Mouse (Mus musculus) left cerebral cortex, adult 8-10 months (tissue): ENCODE measurements around the gene Gpa33. TPM values are rescaled to one million over a fixed set of nuclear protein-coding genes. Genes with fewer than 3 reads are reported as not detected.

ENCODE experiments used
- DNase-seq, 2 experiments: peaks; one replicate each; pipeline ENCODE4 v3.0.0; 2022; ENCODE audit warnings: low spot score in 2 of 2
- total RNA-seq, 4 experiments: library from RNA; stranded (reverse); gene quantifications; 2 replicates each; pipeline ENCODE4 v1.2.4; 2022

The Gpa33 gene
- total RNA-seq, result not detected

DNA sequence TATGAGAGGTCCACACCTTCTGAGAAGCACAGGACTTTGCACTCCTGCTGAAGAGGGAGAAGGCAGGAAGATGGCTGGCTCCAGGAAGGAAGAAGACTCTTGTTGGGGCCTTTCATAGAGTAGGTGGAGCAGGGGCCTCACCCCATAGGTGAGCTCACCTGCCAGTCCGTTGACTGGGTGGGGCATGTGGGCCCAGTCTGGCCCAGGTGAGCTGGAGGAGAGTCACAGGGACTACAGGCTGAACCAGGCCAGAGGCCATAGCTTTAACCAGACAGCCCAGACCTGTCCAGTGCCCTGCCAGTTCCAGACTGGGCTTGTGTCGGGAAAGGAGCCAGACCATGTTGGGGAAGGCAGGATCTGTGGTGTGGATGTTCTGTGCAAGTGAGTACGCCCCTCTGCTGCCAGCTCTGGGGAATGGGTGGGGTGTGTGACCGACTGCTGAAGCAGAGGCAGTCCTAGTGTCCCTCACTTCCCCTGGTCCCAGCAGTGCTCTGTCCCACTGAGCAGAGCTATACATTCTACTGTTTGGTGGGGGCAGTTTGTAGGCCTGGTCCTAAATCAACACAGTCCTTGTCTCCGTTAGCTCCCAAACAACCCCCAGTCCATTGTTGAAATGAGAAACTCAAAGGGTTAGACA is at the start of gene Gpa33:
Gene Gpa33 (plus strand): TSS at position 15 of the 637 bp plus-strand sequence.
- DNase-seq, result no peak

- no peak for DNase-seq
Observed at GRCm38 (mm10) chr1:166088446-166089170, 41.4 kb upstream of the Gpa33 start.

DNA sequence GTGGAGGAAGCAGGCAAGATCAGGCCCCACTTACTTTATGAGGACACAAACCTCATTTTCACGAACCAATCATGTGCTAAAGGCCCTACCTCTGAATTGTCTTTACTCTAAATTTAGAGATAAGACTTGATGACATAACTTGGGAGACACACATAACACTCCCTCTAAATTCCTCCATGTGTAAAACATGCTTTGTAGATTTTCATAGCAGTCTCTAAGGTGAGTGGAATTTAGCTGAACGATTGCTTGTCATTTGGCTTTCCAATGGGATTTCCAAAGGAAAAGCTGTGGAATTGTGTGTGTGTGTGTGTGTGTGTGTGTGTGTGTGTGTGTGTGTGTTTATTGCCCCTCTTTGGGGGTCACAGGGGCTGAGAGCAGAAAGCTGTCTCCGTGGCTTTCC is 40.7 kb upstream of the Gpa33 start:
- DNase-seq, result no peak

DNA sequence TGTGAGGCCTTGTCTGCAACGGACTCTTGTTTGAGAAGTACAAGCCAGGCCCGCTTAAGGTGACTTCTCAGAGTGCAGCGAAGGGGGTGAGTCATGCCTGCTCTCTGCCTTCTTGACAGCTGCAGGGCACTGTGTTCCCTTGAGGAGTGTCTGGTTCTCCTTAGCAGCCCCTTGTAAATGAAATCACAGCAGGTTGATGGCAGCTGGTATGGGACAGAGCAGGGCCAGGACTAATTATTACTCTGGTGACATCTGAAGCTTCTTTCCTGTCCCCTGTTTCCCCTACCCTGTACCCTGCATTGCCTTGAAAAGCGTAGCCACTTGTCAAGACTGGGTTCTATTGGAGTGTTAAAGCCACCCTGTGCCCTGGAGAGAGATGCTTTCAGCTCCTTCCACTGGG is 40.3 kb upstream of the Gpa33 start:
- DNase-seq, result no peak

DNA sequence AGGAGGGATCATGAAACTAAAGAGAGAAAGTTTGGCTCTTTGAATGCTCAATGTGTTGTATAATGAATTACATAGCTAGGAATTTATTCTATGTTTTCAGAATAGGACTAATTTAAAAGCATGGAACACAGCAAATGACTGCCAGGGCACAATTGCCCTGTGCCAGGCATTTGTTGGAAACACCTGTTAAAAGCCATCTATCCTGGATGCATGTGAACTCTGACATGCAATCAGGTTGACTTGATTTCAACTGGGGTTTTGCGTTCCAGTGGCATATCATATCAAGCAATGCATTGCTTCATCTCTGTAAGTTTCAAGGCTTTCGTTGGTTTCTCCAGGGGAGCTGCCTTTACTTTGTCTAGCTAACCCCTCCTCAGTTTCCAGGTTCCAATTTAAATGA is 39.7 kb upstream of the Gpa33 start:
- DNase-seq, result no peak

GRCm38 (mm10) chr1:166094462-166094861 is 35.6 kb upstream of the Gpa33 start:
- no peak for DNase-seq

DNA sequence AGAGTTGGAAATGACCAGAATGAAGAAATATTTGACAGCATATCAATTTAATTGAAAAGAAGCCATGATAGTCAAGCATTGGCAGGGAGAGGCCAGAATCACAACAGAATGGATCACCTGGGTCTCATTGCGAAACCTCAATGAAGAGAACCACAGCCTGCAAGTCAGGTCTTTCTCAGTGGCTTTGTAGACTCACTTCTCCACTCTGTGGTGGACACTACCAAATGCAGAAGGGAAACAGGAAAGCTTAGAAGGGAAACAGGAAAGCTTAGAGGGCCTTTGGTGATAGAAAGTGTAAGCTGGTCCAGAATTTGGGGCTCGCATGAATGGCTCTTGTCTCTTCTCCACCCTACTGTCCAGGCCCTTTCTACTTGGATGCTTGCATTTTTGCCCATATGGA is 31.9 kb upstream of the Gpa33 start:
- DNase-seq, result no peak

DNA sequence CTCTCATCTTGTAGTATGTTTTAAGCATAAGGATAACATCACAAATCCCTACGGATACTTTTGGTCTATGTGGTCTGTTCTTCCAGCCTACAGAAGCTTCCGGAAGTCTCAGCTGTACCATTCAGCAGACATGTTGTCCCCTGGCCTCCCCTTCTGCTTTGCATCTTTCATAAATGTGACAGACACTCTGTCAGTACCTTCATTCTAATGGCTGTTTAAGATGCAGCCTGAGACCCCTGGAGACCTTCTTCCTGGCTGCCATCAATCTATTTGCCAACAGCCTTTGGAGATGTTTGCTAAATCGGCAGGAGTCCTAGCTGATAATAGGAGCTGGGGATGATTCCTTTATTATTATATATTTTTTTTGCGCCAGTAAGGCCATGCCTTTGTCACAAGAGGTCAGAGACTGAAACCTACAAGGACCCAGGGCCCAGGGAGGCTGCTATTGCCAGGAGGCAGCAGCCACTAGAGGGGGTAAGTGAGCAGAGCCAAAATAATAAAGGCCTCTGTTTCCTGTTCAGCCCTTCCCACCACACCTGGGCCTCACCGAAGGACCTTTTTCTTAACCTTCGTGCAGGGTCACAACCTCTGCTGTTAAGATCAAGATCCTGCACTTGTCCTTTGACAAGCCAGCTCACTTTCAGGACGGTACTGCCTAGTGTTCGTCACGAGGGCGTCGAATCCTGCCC is 27.0 kb upstream of the Gpa33 start:
- DNase-seq, result no peak

DNA sequence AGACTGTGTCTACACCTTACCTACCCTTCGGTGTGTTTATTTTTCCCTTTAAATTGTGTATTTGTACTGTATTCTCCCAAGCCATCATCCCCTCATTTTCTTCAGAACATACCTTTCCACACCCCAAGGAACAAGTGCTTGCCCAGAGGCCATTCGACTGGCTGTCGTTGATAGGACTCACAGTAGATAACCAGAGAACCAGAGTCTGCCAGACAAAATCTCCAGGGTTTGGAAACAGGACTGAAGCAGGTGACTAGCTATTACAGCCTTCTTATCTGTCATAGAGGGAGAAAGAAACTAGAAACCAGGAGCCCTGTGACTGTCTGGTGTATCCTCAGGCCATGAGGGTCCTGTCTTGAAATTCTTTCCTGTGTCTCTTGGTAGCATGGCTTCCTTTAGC is 25.2 kb upstream of the Gpa33 start:
- no peak for DNase-seq

GRCm38 (mm10) chr1:166105464-166105863 is 24.6 kb upstream of the Gpa33 start:
- no peak for DNase-seq

- no peak for DNase-seq
Observed at GRCm38 (mm10) chr1:166114986-166115385, 15.1 kb upstream of the Gpa33 start.

DNA sequence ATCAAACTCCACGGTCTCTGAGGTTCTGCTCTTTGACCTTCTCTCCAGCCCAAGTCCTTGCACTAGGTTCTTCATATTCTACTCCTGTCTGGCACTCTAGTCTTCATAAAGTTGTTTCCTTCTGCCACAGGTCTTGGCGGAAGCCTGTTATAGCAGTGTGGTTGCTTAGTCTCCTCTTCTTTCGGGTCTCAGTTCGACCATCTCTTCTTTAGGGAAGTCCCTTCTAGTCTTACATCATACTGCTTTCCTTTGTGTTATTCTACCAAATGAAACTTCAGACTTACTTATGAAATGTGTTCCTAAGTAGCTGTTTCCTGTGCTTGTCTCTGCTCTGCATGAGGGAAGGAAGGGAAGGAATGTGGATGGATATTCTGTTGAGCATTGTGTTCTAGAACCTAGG is 14.3 kb upstream of the Gpa33 start:
- DNase-seq, result no peak

DNA sequence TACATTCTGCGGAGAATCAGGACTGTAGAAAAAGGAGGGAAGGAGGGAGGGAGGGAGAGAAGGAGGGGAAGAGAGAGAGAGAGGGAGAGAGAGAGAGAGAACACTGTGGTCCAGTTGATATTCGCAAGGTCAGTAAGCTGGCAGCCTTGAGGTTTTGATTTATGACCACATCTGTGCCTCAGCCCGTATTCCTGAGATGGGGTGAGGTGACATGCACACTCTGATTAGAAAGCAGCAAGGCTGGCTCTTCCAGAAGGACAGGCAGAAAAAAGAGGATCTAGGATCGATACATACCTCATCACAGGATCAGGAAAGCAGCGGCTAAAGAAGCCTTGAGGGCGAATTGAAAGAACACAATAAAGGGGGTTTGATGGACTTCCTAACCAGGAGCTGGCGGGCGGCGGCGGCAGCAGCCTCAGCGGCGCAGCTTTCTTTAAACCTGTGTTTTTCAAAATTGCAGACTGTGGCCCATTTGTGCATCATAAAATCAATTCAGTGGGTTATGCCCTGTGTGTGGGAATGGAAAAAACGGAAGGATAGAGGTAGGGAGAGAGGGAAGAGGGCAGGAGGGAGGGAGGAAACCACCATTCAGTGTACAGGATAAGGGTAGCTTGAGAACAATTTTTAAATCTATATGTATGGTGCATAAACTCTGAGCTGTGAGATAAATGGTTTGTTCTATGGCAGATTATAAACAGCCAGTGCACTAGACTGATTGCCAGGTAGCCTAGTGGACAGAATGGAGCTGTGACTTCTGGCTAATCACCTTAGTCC is 12.0 kb upstream of the Gpa33 start:
- DNase-seq, result no peak

- no peak for DNase-seq
Observed at GRCm38 (mm10) chr1:166122114-166122513, 7.9 kb upstream of the Gpa33 start.

- no peak for DNase-seq
Observed at GRCm38 (mm10) chr1:166123045-166123444, 7.0 kb upstream of the Gpa33 start.

GRCm38 (mm10) chr1:166123751-166124150 is 6.3 kb upstream of the Gpa33 start:
- DNase-seq, result no peak

GRCm38 (mm10) chr1:166124932-166125593 is 5.0 kb upstream of the Gpa33 start:
- DNase-seq, result no peak

GRCm38 (mm10) chr1:166126290-166126689 is 3.7 kb upstream of the Gpa33 start:
- no peak for DNase-seq

GRCm38 (mm10) chr1:166126795-166127194 is 3.2 kb upstream of the Gpa33 start:
- DNase-seq, result no peak

- no peak for DNase-seq
Observed at GRCm38 (mm10) chr1:166127719-166128118, 2.3 kb upstream of the Gpa33 start, which contains the start of gene Dusp27. Dusp27 (minus strand) TSS chr1:166127922.

DNA sequence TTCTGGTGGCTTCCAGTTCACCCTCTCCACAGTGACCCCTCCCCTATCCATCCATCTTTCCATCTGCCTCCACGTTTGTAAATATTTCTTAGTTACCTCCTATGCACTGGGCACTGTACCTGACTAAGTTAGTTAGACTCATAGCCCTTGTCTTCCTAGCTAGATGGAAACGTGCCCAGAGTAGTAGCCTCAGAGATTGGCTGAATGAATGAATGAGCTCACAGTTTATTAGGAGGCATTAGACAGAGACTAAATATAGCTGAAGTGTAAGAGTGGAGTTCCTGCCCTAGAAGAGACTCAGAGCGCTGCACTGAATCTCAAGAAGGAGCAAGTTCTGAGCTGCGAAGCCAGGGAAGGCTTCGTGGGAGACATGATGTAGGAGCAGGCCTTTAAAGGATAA is 1.5 kb upstream of the Gpa33 start:
- DNase-seq, result no peak
